In genomic region chr19:6915276-6915675, GRCm38 (mm10) we compare ENCODE assay signal across 28 mouse cellular contexts. TPM values are rescaled to one million over a fixed set of nuclear protein-coding genes. Genes with fewer than 3 reads are reported as not detected.
DNase-seq lines count a peak whose midpoint lies in the region; ATAC-seq lines count a peak whose summit lies in the region.
"Had no signal": no experiment of that assay in that cellular context is flagged by ENCODE, and none has a peak within 500 bp of the region (broad histone marks: within the 10 kb centered on the region; RNA-seq: fewer than 3 reads in every experiment).

No protein-coding gene starts in this region.

- 43% methylated on average over 4 of the region's 4 CpGs for WGBS in heart, embryonic 10.5 days
- 13% methylated on average over 4 of the region's 4 CpGs for WGBS in liver, embryonic 13.5 days (ENCODE audit: insufficient replicate concordance)

- peaks cover 35% of the 10 kb centered on the region for H3K4me1 ChIP-seq in heart, embryonic 10.5 days
- peaks cover 91% of the 10 kb centered on the region for H3K4me1 ChIP-seq in megakaryocyte, embryonic 14.5 days
- peaks cover 79% of the 10 kb centered on the region for H3K4me1 ChIP-seq in liver, embryonic 13.5 days (replicated peaks)

- H3K27ac ChIP-seq in heart, embryonic 10.5 days = 0 out of 2 replicates have a peak overlapping the region, but pooled peaks have one; percentile 31
- peak overlapping the region; percentile 73 for H3K27ac ChIP-seq in liver, embryonic 13.5 days
- H3K27ac ChIP-seq: embryonic facial prominence, embryonic 13.5 days; forebrain, embryonic 13.5 days; hindbrain, embryonic 15.5 days; intestine, embryonic 15.5 days; left cerebral cortex, adult 2 months; limb, embryonic 15.5 days; macrophage; midbrain, embryonic 15.5 days; neural tube, embryonic 12.5 days had no signal

- no peaks in the 10 kb centered on the region for H3K9me3 ChIP-seq in heart, embryonic 10.5 days
- H3K9me3 ChIP-seq in megakaryocyte, embryonic 14.5 days = no peaks in the 10 kb centered on the region
- no peaks in the 10 kb centered on the region for H3K9me3 ChIP-seq in liver, embryonic 13.5 days (replicated peaks)
- H3K9me3 ChIP-seq: embryonic facial prominence, embryonic 13.5 days; forebrain, embryonic 13.5 days; hindbrain, embryonic 15.5 days; intestine, embryonic 15.5 days; limb, embryonic 15.5 days; midbrain, embryonic 15.5 days; neural tube, embryonic 12.5 days had no signal

- H3K4me2 ChIP-seq in liver, embryonic 13.5 days = no peak overlapping the region
- H3K4me2 ChIP-seq: embryonic facial prominence, embryonic 13.5 days; forebrain, embryonic 13.5 days; hindbrain, embryonic 15.5 days; intestine, embryonic 15.5 days; limb, embryonic 15.5 days; midbrain, embryonic 15.5 days; neural tube, embryonic 12.5 days had no signal

- intact Hi-C loops in heart, postnatal 25 days (cut with DNase I) = no loop called here

- ATAC-seq in megakaryocyte, adult 5-6 weeks (ENCODE audit: poor library complexity, severe bottlenecking) = no peak
- peak; percentile 64 for ATAC-seq in liver, embryonic 13.5 days (ENCODE audit: low read depth)
- ATAC-seq in megakaryocyte-erythroid progenitor cell, adult 5-6 weeks (replicated peaks; ENCODE audit: low FRiP score, low TSS enrichment, poor library complexity, severe bottlenecking) = peak; percentile 69
- ATAC-seq in activated CD4-positive, CD25-positive, alpha-beta regulatory T cell, adult 4 months = no peak
- ATAC-seq: forebrain, embryonic 13.5 days; intestine, embryonic 15.5 days; lung, postnatal 0 days; midbrain, embryonic 15.5 days; Patski had no signal

- peaks cover 42% of the 10 kb centered on the region for H3K36me3 ChIP-seq in heart, embryonic 10.5 days
- peaks cover 86% of the 10 kb centered on the region for H3K36me3 ChIP-seq in megakaryocyte, embryonic 14.5 days (replicated peaks; ENCODE audit: low read length)
- peaks cover 39% of the 10 kb centered on the region for H3K36me3 ChIP-seq in liver, embryonic 13.5 days

- H3K27me3 ChIP-seq in heart, embryonic 10.5 days (ENCODE audit: insufficient read depth, poor library complexity, severe bottlenecking) = no peaks in the 10 kb centered on the region
- no peaks in the 10 kb centered on the region for H3K27me3 ChIP-seq in megakaryocyte, embryonic 14.5 days (replicated peaks)
- H3K27me3 ChIP-seq in liver, embryonic 13.5 days = no peaks in the 10 kb centered on the region
- H3K27me3 ChIP-seq: embryonic facial prominence, embryonic 13.5 days; forebrain, embryonic 13.5 days; hindbrain, embryonic 15.5 days; intestine, embryonic 15.5 days; limb, embryonic 15.5 days; midbrain, embryonic 15.5 days; neural tube, embryonic 12.5 days; Patski had no signal

- DNase-seq in heart, embryonic 10.5 days (ENCODE audit: low spot score) = no peak
- DNase-seq in heart, postnatal 25 days (ENCODE audit: low spot score) = no peak
- DNase-seq in liver, embryonic 13.5 days = no peak
- DNase-seq: adrenal gland, adult 2 months; cerebellum, postnatal 25 days; kidney, postnatal 4 days; left cerebral cortex, postnatal 4 days; retina, postnatal 1 day; right cerebral cortex, postnatal 4 days; thymus, postnatal 14 days had no signal

- H3K4me3 ChIP-seq in heart, embryonic 10.5 days = no peak overlapping the region
- peak overlapping the region; percentile 51 for H3K4me3 ChIP-seq in megakaryocyte, embryonic 14.5 days (replicated peaks)
- H3K4me3 ChIP-seq in liver, embryonic 13.5 days (replicated peaks) = no peak overlapping the region
- H3K4me3 ChIP-seq: embryonic facial prominence, embryonic 13.5 days; erythroblast, embryonic 14.5 days; forebrain, embryonic 13.5 days; hindbrain, embryonic 15.5 days; intestine, embryonic 15.5 days; left cerebral cortex, adult 2 months; limb, embryonic 15.5 days; midbrain, embryonic 15.5 days; neural tube, embryonic 12.5 days had no signal

- 0 out of 2 replicates have a peak overlapping the region, but pooled peaks have one; percentile 18 for H3K9ac ChIP-seq in liver, embryonic 13.5 days
- H3K9ac ChIP-seq: embryonic facial prominence, embryonic 13.5 days; forebrain, embryonic 13.5 days; hindbrain, embryonic 15.5 days; intestine, embryonic 15.5 days; limb, embryonic 15.5 days; midbrain, embryonic 15.5 days; neural tube, embryonic 12.5 days had no signal

RNA-seq across cellular contexts. Expression of gene Prdx5, which starts 5.4 kb away (rescaled TPM):
- 166 and 169 TPM in 2 replicates for polyA plus RNA-seq in heart, embryonic 10.5 days (2016; fragmentation: Nextera tagmentation; extraction: Ambion mirVana)
- total RNA-seq in heart, postnatal 25 days (2021) = 100 to 1,000 TPM; 722 to 748 TPM
- 209 and 955 TPM in 2 replicates for polyA plus RNA-seq in megakaryocyte, embryonic 14.5 days (2012; ENCODE audit: insufficient read depth, low replicate concordance)
- total RNA-seq in megakaryocyte, adult 5-6 weeks (2015) = 951 and 1,046 TPM in 2 replicates
- 1,745 and 2,032 TPM in 2 replicates for total RNA-seq in megakaryocyte, adult 5-6 weeks (2017)
- polyA plus RNA-seq in liver, embryonic 13.5 days (2015; fragmentation: Nextera tagmentation; extraction: Ambion mirVana) = 97.7 and 101 TPM in 2 replicates
- 76.5 and 87.1 TPM in 2 replicates for total RNA-seq in megakaryocyte-erythroid progenitor cell, adult 5-6 weeks (2014; fragmentation: Nextera tagmentation)
- 101 and 126 TPM in 2 replicates for total RNA-seq in megakaryocyte-erythroid progenitor cell, adult 5-6 weeks (2017)
- 100 to 1,000 TPM; 244 to 253 TPM for polyA plus RNA-seq in activated CD4-positive, CD25-positive, alpha-beta regulatory T cell, adult 4 months (2017; shearing (Covaris generic))

RNA-seq across cellular contexts. Expression of gene Trmt112, which starts 5.8 kb away (rescaled TPM):
- 89.9 and 116 TPM in 2 replicates for polyA plus RNA-seq in heart, embryonic 10.5 days (2016; fragmentation: Nextera tagmentation; extraction: Ambion mirVana)
- total RNA-seq in heart, postnatal 25 days (2021) = 10 to 100 TPM; 29.2 to 32.6 TPM
- 107 and 147 TPM in 2 replicates for polyA plus RNA-seq in megakaryocyte, embryonic 14.5 days (2012; ENCODE audit: insufficient read depth, low replicate concordance)
- total RNA-seq in megakaryocyte, adult 5-6 weeks (2015) = 133 and 146 TPM in 2 replicates
- 176 and 188 TPM in 2 replicates for total RNA-seq in megakaryocyte, adult 5-6 weeks (2017)
- 103 and 106 TPM in 2 replicates for polyA plus RNA-seq in liver, embryonic 13.5 days (2015; fragmentation: Nextera tagmentation; extraction: Ambion mirVana)
- 185 and 221 TPM in 2 replicates for total RNA-seq in megakaryocyte-erythroid progenitor cell, adult 5-6 weeks (2014; fragmentation: Nextera tagmentation)
- total RNA-seq in megakaryocyte-erythroid progenitor cell, adult 5-6 weeks (2017) = 235 and 364 TPM in 2 replicates
- 100 to 1,000 TPM; 183 to 217 TPM for polyA plus RNA-seq in activated CD4-positive, CD25-positive, alpha-beta regulatory T cell, adult 4 months (2017; shearing (Covaris generic))

RNA-seq across cellular contexts. Expression of gene Esrra, which starts 6.3 kb away (rescaled TPM):
- 23.1 and 29.4 TPM in 2 replicates for polyA plus RNA-seq in heart, embryonic 10.5 days (2016; fragmentation: Nextera tagmentation; extraction: Ambion mirVana)
- total RNA-seq in heart, postnatal 25 days (2021) = 100 to 1,000 TPM; 146 to 156 TPM
- polyA plus RNA-seq in megakaryocyte, embryonic 14.5 days (2012; ENCODE audit: insufficient read depth, low replicate concordance) = 56.1 and 76.3 TPM in 2 replicates
- total RNA-seq in megakaryocyte, adult 5-6 weeks (2015) = 11.9 and 12.4 TPM in 2 replicates
- 24.6 and 28.9 TPM in 2 replicates for total RNA-seq in megakaryocyte, adult 5-6 weeks (2017)
- 4.4 and 4.8 TPM in 2 replicates for polyA plus RNA-seq in liver, embryonic 13.5 days (2015; fragmentation: Nextera tagmentation; extraction: Ambion mirVana)
- 14.1 and 18.9 TPM in 2 replicates for total RNA-seq in megakaryocyte-erythroid progenitor cell, adult 5-6 weeks (2014; fragmentation: Nextera tagmentation)
- 10.8 and 18.4 TPM in 2 replicates for total RNA-seq in megakaryocyte-erythroid progenitor cell, adult 5-6 weeks (2017)
- polyA plus RNA-seq in activated CD4-positive, CD25-positive, alpha-beta regulatory T cell, adult 4 months (2017; shearing (Covaris generic)) = 1 to 10 TPM; 3.1 to 3.8 TPM

RNA-seq across cellular contexts. Expression of gene Catsperz, which starts 9.9 kb away (rescaled TPM):
- 2.3 and 2.4 TPM in 2 replicates for polyA plus RNA-seq in heart, embryonic 10.5 days (2016; fragmentation: Nextera tagmentation; extraction: Ambion mirVana)
- total RNA-seq in heart, postnatal 25 days (2021) = not detected
- 0.83 TPM in 1 of 2 replicates, not detected in the other for polyA plus RNA-seq in megakaryocyte, embryonic 14.5 days (2012; ENCODE audit: insufficient read depth, low replicate concordance)
- total RNA-seq in megakaryocyte, adult 5-6 weeks (2015) = not detected in 2 replicates
- total RNA-seq in megakaryocyte, adult 5-6 weeks (2017) = not detected in 2 replicates
- 0.51 and 0.73 TPM in 2 replicates for polyA plus RNA-seq in liver, embryonic 13.5 days (2015; fragmentation: Nextera tagmentation; extraction: Ambion mirVana)
- total RNA-seq in megakaryocyte-erythroid progenitor cell, adult 5-6 weeks (2014; fragmentation: Nextera tagmentation) = not detected in 2 replicates
- total RNA-seq in megakaryocyte-erythroid progenitor cell, adult 5-6 weeks (2017) = not detected in 2 replicates
- polyA plus RNA-seq in activated CD4-positive, CD25-positive, alpha-beta regulatory T cell, adult 4 months (2017; shearing (Covaris generic)) = not detected
- total RNA-seq: gastrocnemius, adult 8-10 months; hematopoietic stem cell, adult 5-6 weeks had no signal
- polyA plus RNA-seq: adrenal gland, adult 2 months; erythroblast, embryonic 14.5 days; forebrain, embryonic 13.5 days; macrophage had no signal

RNA-seq across cellular contexts. Expression of gene Kcnk4, which starts 19.0 kb away (rescaled TPM):
- 0.25 and 0.32 TPM in 2 replicates for polyA plus RNA-seq in heart, embryonic 10.5 days (2016; fragmentation: Nextera tagmentation; extraction: Ambion mirVana)
- under 1 TPM; 0.20 to 0.36 TPM for total RNA-seq in heart, postnatal 25 days (2021)
- 0.08 TPM in 1 of 2 replicates, not detected in the other for polyA plus RNA-seq in megakaryocyte, embryonic 14.5 days (2012; ENCODE audit: insufficient read depth, low replicate concordance)
- total RNA-seq in megakaryocyte, adult 5-6 weeks (2015) = not detected in 2 replicates
- total RNA-seq in megakaryocyte, adult 5-6 weeks (2017) = 0.11 TPM in 1 of 2 replicates, not detected in the other
- polyA plus RNA-seq in liver, embryonic 13.5 days (2015; fragmentation: Nextera tagmentation; extraction: Ambion mirVana) = 0.06 TPM in 1 of 2 replicates, not detected in the other
- total RNA-seq in megakaryocyte-erythroid progenitor cell, adult 5-6 weeks (2014; fragmentation: Nextera tagmentation) = not detected in 2 replicates
- total RNA-seq in megakaryocyte-erythroid progenitor cell, adult 5-6 weeks (2017) = not detected in 2 replicates
- polyA plus RNA-seq in activated CD4-positive, CD25-positive, alpha-beta regulatory T cell, adult 4 months (2017; shearing (Covaris generic)) = not detected
- total RNA-seq: gastrocnemius, adult 8-10 months; hematopoietic stem cell, adult 5-6 weeks had no signal
- polyA plus RNA-seq: adrenal gland, adult 2 months; erythroblast, embryonic 14.5 days; forebrain, embryonic 13.5 days; macrophage had no signal

Comparison
In these comparisons a context has a peak if more than half of its experiments do, and no peak if none do; other contexts are left out.
1. ATAC-seq: peak in liver, embryonic 13.5 days (single experiment) and megakaryocyte-erythroid progenitor cell, adult 5-6 weeks (single experiment); none in megakaryocyte, adult 5-6 weeks (single experiment) and activated CD4-positive, CD25-positive, alpha-beta regulatory T cell, adult 4 months (single experiment).